Mouse (Mus musculus): ENCODE measurements at regions not wholly inside any gene's neighbourhood (a gene's known extent, or its start where the extent isn't known, plus 50 kb on each side); places are given as distances from the start of the nearest gene placed in this dataset.

GRCm38 (mm10) chr10:16922888-16923287 lies 800.1 kb upstream of the Cited2 start:
- H3K4me1 ChIP-seq (ENCODE audit: insufficient read depth) = no peaks in the 10 kb centered on the region
- no peak for DNase-seq
- no peak for ATAC-seq
- TF ChIP-seq CTCF (IDR thresholded peaks at IDR 0.05; ENCODE audit: low read depth) (no peak), EP300 (IDR thresholded peaks at IDR 0.05; ENCODE audit: low read depth) (no peak)
- no peak overlapping the region for H3K4me2 ChIP-seq (ENCODE audit: low read depth, low read length)
- no peak overlapping the region for H3K4me3 ChIP-seq (ENCODE audit: low read depth, low read length)
- H3K27me3 ChIP-seq (ENCODE audit: insufficient read depth, low read length) = 0 out of 2 replicates have a peak, but pooled peaks cover 2% of the 10 kb centered on the region
- no peak overlapping the region for H3K9ac ChIP-seq (replicated peaks)
- WGBS (ENCODE audit: insufficient replicate concordance) = 65% methylated on average over 2 of the region's 2 CpGs
- no peak overlapping the region for H3K27ac ChIP-seq (ENCODE audit: low read depth)
- H3K36me3 ChIP-seq (replicated peaks; ENCODE audit: insufficient read depth, low read length) = no peaks in the 10 kb centered on the region
- no peaks in the 10 kb centered on the region for H3K9me3 ChIP-seq (ENCODE audit: low read length)

GRCm38 (mm10) chr10:16923851-16924250 lies 799.2 kb upstream of the Cited2 start:
- TF ChIP-seq EP300 (IDR thresholded peaks at IDR 0.05; ENCODE audit: low read depth) (no peak), CTCF (IDR thresholded peaks at IDR 0.05; ENCODE audit: low read depth) (no peak)
- ATAC-seq (no peak), DNase-seq (no peak)
- Histone ChIP-seq H3K9me3 (ENCODE audit: low read length) (no peaks in the 10 kb centered on the region), H3K4me1 (ENCODE audit: insufficient read depth) (no peaks in the 10 kb centered on the region), H3K27me3 (ENCODE audit: insufficient read depth, low read length) (0 out of 2 replicates have a peak, but pooled peaks cover 2% of the 10 kb centered on the region), H3K27ac (ENCODE audit: low read depth) (no peak overlapping the region), H3K9ac (replicated peaks) (no peak overlapping the region), H3K4me2 (ENCODE audit: low read depth, low read length) (no peak overlapping the region), H3K36me3 (replicated peaks; ENCODE audit: insufficient read depth, low read length) (no peaks in the 10 kb centered on the region), H3K4me3 (ENCODE audit: low read depth, low read length) (no peak overlapping the region)
- 72% methylated on average over 6 of the region's 6 CpGs for WGBS (ENCODE audit: insufficient replicate concordance)

DNA sequence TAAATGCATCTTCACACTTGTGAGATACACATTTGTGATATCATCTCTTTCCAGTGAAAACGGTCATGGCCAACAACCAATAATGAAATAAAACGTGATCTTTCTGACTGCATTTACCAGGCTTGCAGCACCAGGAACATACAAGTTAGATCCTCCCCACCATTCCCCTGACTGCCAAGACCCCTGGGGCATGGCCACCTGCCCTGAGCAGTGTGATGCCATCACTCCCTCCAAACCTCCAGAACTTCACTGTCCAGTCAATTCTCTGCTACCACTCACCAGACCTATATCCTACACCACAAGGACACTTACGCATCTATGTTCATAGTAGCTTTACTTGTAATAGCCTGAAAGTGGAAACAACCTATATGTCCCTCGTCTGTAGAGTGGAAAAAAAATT lies 785.3 kb upstream of the Cited2 start:
- Histone ChIP-seq H3K4me1 (ENCODE audit: insufficient read depth) (no peaks in the 10 kb centered on the region), H3K4me2 (ENCODE audit: low read depth, low read length) (no peak overlapping the region), H3K4me3 (ENCODE audit: low read depth, low read length) (no peak overlapping the region), H3K27me3 (ENCODE audit: insufficient read depth, low read length) (no peaks in the 10 kb centered on the region), H3K9me3 (ENCODE audit: low read length) (no peaks in the 10 kb centered on the region), H3K9ac (replicated peaks) (no peak overlapping the region), H3K36me3 (replicated peaks; ENCODE audit: insufficient read depth, low read length) (no peaks in the 10 kb centered on the region), H3K27ac (ENCODE audit: low read depth) (no peak overlapping the region)
- TF ChIP-seq EP300 (IDR thresholded peaks at IDR 0.05; ENCODE audit: low read depth) (no peak), CTCF (IDR thresholded peaks at IDR 0.05; ENCODE audit: low read depth) (no peak)
- 72% methylated on average over 4 of the region's 4 CpGs for WGBS (ENCODE audit: insufficient replicate concordance)
- ATAC-seq = no peak
- DNase-seq = no peak

- Histone ChIP-seq H3K27ac (ENCODE audit: low read depth) (no peak overlapping the region), H3K9me3 (ENCODE audit: low read length) (no peaks in the 10 kb centered on the region), H3K27me3 (ENCODE audit: insufficient read depth, low read length) (no peaks in the 10 kb centered on the region), H3K4me2 (ENCODE audit: low read depth, low read length) (no peak overlapping the region), H3K4me3 (ENCODE audit: low read depth, low read length) (no peak overlapping the region), H3K9ac (replicated peaks) (no peak overlapping the region), H3K36me3 (replicated peaks; ENCODE audit: insufficient read depth, low read length) (no peaks in the 10 kb centered on the region), H3K4me1 (ENCODE audit: insufficient read depth) (no peaks in the 10 kb centered on the region)
- no peak for TF ChIP-seq CTCF (IDR thresholded peaks at IDR 0.05; ENCODE audit: low read depth)
- DNase-seq (no peak), ATAC-seq (no peak)
- WGBS (ENCODE audit: insufficient replicate concordance) = 58% methylated on average over 1 of the region's 1 CpGs
Measured at GRCm38 (mm10) chr10:16951636-16952035, 771.4 kb upstream of the Cited2 start.

DNA sequence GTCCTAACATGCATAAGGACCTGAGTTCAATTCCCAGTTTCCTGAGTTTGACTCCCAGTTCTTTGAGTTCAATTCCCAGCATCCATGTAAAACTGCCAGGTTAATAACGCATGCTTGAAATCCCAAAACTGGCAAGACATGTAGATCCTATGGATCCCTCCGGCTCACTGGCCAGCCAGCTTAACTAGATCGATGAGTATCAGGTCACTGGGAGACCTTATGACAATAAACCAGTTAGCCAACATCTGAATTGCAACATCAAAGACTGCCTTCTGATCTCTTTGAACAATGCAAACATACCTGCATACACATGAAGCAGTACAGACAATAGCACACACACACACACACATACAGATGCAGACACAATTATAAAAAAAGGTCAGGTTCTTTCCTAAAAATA lies 762.0 kb upstream of the Cited2 start:
- TF ChIP-seq EP300 (IDR thresholded peaks at IDR 0.05; ENCODE audit: low read depth) (no peak), CTCF (IDR thresholded peaks at IDR 0.05; ENCODE audit: low read depth) (no peak)
- Histone ChIP-seq H3K9ac (replicated peaks) (no peak overlapping the region), H3K4me3 (ENCODE audit: low read depth, low read length) (no peak overlapping the region), H3K9me3 (ENCODE audit: low read length) (no peaks in the 10 kb centered on the region), H3K4me2 (ENCODE audit: low read depth, low read length) (no peak overlapping the region), H3K27me3 (ENCODE audit: insufficient read depth, low read length) (no peaks in the 10 kb centered on the region), H3K4me1 (ENCODE audit: insufficient read depth) (no peaks in the 10 kb centered on the region), H3K27ac (ENCODE audit: low read depth) (no peak overlapping the region), H3K36me3 (replicated peaks; ENCODE audit: insufficient read depth, low read length) (no peaks in the 10 kb centered on the region)
- 51% methylated on average over 3 of the region's 3 CpGs for WGBS (ENCODE audit: insufficient replicate concordance)
- DNase-seq (no peak), ATAC-seq (peak; percentile 86)

- Histone ChIP-seq H3K4me1 (ENCODE audit: insufficient read depth) (no peaks in the 10 kb centered on the region), H3K9me3 (ENCODE audit: low read length) (no peaks in the 10 kb centered on the region), H3K4me3 (ENCODE audit: low read depth, low read length) (no peak overlapping the region), H3K36me3 (replicated peaks; ENCODE audit: insufficient read depth, low read length) (no peaks in the 10 kb centered on the region), H3K4me2 (ENCODE audit: low read depth, low read length) (no peak overlapping the region), H3K9ac (replicated peaks) (no peak overlapping the region), H3K27ac (ENCODE audit: low read depth) (no peak overlapping the region), H3K27me3 (ENCODE audit: insufficient read depth, low read length) (no peaks in the 10 kb centered on the region)
- ATAC-seq (no peak), DNase-seq (no peak)
- 86% methylated on average over 2 of the region's 2 CpGs for WGBS (ENCODE audit: insufficient replicate concordance)
- TF ChIP-seq EP300 (IDR thresholded peaks at IDR 0.05; ENCODE audit: low read depth) = no peak
- no peak for TF ChIP-seq CTCF (IDR thresholded peaks at IDR 0.05; ENCODE audit: low read depth)
Measured at GRCm38 (mm10) chr10:16962463-16962862, 760.6 kb upstream of the Cited2 start.

GRCm38 (mm10) chr10:16978770-16979169 lies 744.2 kb upstream of the Cited2 start:
- ATAC-seq (no peak), DNase-seq (no peak)
- 75% methylated on average over 5 of the region's 5 CpGs for WGBS (ENCODE audit: insufficient replicate concordance)
- H3K9ac ChIP-seq (replicated peaks) = no peak overlapping the region
- no peaks in the 10 kb centered on the region for H3K9me3 ChIP-seq (ENCODE audit: low read length)
- H3K4me1 ChIP-seq (ENCODE audit: insufficient read depth) = no peaks in the 10 kb centered on the region
- no peak overlapping the region for H3K4me3 ChIP-seq (ENCODE audit: low read depth, low read length)
- no peak for TF ChIP-seq EP300 (IDR thresholded peaks at IDR 0.05; ENCODE audit: low read depth)
- no peak for TF ChIP-seq CTCF (IDR thresholded peaks at IDR 0.05; ENCODE audit: low read depth)
- H3K4me2 ChIP-seq (ENCODE audit: low read depth, low read length) = no peak overlapping the region
- no peaks in the 10 kb centered on the region for H3K36me3 ChIP-seq (replicated peaks; ENCODE audit: insufficient read depth, low read length)
- no peaks in the 10 kb centered on the region for H3K27me3 ChIP-seq (ENCODE audit: insufficient read depth, low read length)
- no peak overlapping the region for H3K27ac ChIP-seq (ENCODE audit: low read depth)

Measured in liver, postnatal 0 days (tissue).